Mouse (Mus musculus) heart, adult 2 months (tissue): Measurements from ENCODE around the gene Fli1. TPM values are rescaled to one million over a fixed set of nuclear protein-coding genes. Genes with fewer than 3 reads are reported as not detected.

Experiments used
- DNase-seq, 2 experiments: peaks; one replicate each; pipeline ENCODE4 v3.0.0; 2021
- H3K27ac ChIP-seq: fragments of 200-600 bp; 2 replicates; pipeline ENCODE4 v1.8.1; 2022
- H3K27me3 ChIP-seq: fragments of 200-500 bp; 2 replicates; pipeline ENCODE4 v1.6.1; 2012; ENCODE audit warnings: mild to moderate bottlenecking, low read length, inconsistent platforms, mixed read lengths; ENCODE audit not compliant: control insufficient read depth, insufficient read depth
- H3K36me3 ChIP-seq: fragments of 200-500 bp; 2 replicates; pipeline ENCODE4 v1.6.1; 2012; ENCODE audit warnings: low read length, inconsistent platforms; ENCODE audit not compliant: control insufficient read depth, insufficient read depth
- H3K4me1 ChIP-seq: fragments of 200-500 bp; 2 replicates; pipeline ENCODE4 v1.6.1; 2011; ENCODE audit warnings: low read length; ENCODE audit not compliant: control insufficient read depth, insufficient read depth
- H3K4me3 ChIP-seq: fragments of 200-600 bp; 2 replicates; pipeline ENCODE4 v1.8.1; 2022
- H3K79me2 ChIP-seq: fragments of 200-500 bp; replicated peaks from 2 replicates; pipeline ENCODE4 v1.6.1; 2012; ENCODE audit warnings: mild to moderate bottlenecking, inconsistent platforms, low read length, moderate library complexity, mixed read lengths; ENCODE audit not compliant: control insufficient read depth, insufficient read depth
- H3K9ac ChIP-seq: fragments of 200-500 bp; 2 replicates; pipeline ENCODE4 v1.6.1; 2012; ENCODE audit warnings: low read depth, mild to moderate bottlenecking, control low read depth, inconsistent platforms, low read length, mixed read lengths
- CTCF ChIP-seq: fragments of 200-600 bp; IDR thresholded peaks from 2 replicates; pipeline ENCODE4 v1.8.1; 2022; ENCODE audit warnings: antibody characterized with exemption, mild to moderate bottlenecking, moderate library complexity
- EP300 ChIP-seq: fragments of 200-500 bp; IDR thresholded peaks from 2 replicates; pipeline ENCODE4 v1.6.1; 2011; ENCODE audit warnings: low read depth, low read length, control low read depth; ENCODE audit not compliant: insufficient read depth
- POLR2A ChIP-seq: fragments of 200-500 bp; IDR thresholded peaks from 2 replicates; pipeline ENCODE4 v1.6.1; 2011; ENCODE audit warnings: mild to moderate bottlenecking, low read depth, low read length, control low read depth; ENCODE audit not compliant: insufficient read depth
- WGBS: fragments of 180-500 bp; shearing (Covaris S2); methylation state at CpG from one replicate; pipeline ENCODE4 v1.1.7; 2018; 5-methylcytosine and 5-hydroxymethylcytosine counted together
- intact Hi-C: fragments of 180-260 bp; cut with DNase I; formaldehyde crosslinking; loops from one replicate; pipeline ENCODE4 v1.15.1; 2025
- polyA plus RNA-seq: library from polyadenylated mRNA; depleted of rRNA; stranded (reverse); fragments of >200 nt; gene quantifications from 2 replicates; pipeline ENCODE4 v1.2.3, GENCODE M21; 2012
- total RNA-seq, 2 experiments: library from RNA; stranded (reverse); gene quantifications; 2 replicates each; pipeline ENCODE4 v1.2.3; 2021

Gene Fli1
- total and polyA plus RNA-seq, 3 experiments: 14.9 to 28.2 (median 23.5) TPM

GRCm38 (mm10) chr9:32559454-32559853 lies 16.8 kb upstream of the Fli1 start:
- intact Hi-C loops: no loop called here
- Histone ChIP-seq H3K79me2 (no peaks in the 10 kb centered on the region), H3K9ac (no peak overlapping the region), H3K4me3 (no peak overlapping the region), H3K27ac (no peak overlapping the region), H3K36me3 (no peaks in the 10 kb centered on the region), H3K27me3 (0 out of 2 replicates have a peak, but pooled peaks cover 1% of the 10 kb centered on the region), H3K4me1 (peaks cover 4% of the 10 kb centered on the region)
- TF ChIP-seq POLR2A (no peak), CTCF (no peak), EP300 (no peak)
- DNase-seq: no peak

GRCm38 (mm10) chr9:32556313-32556712 lies 13.7 kb upstream of the Fli1 start:
- H3K4me1 ChIP-seq: no peaks in the 10 kb centered on the region; the same call in 1 of the 2 replicates
- no peaks in the 10 kb centered on the region for H3K79me2 ChIP-seq
- no peaks in the 10 kb centered on the region for H3K36me3 ChIP-seq
- intact Hi-C loops: no loop called here
- TF ChIP-seq EP300: no peak
- no peak for TF ChIP-seq CTCF
- no peak for TF ChIP-seq POLR2A
- no peak for DNase-seq
- H3K27ac ChIP-seq: no peak overlapping the region
- H3K4me3 ChIP-seq: no peak overlapping the region
- WGBS: 60% methylated on average over 7 of the region's 7 CpGs
- 0 out of 2 replicates have a peak, but pooled peaks cover 1% of the 10 kb centered on the region for H3K27me3 ChIP-seq
- no peak overlapping the region for H3K9ac ChIP-seq

- WGBS: 85% methylated on average over 3 of the region's 3 CpGs
- Histone ChIP-seq H3K79me2 (no peaks in the 10 kb centered on the region), H3K4me1 (no peaks in the 10 kb centered on the region; the same call in 1 of the 2 replicates), H3K4me3 (no peak overlapping the region), H3K27ac (no peak overlapping the region), H3K9ac (no peak overlapping the region), H3K27me3 (0 out of 2 replicates have a peak, but pooled peaks cover 1% of the 10 kb centered on the region), H3K36me3 (no peaks in the 10 kb centered on the region)
- TF ChIP-seq POLR2A: no peak
- intact Hi-C loops: no loop called here
- no peak for DNase-seq
Observed at GRCm38 (mm10) chr9:32555279-32555678, 12.6 kb upstream of the Fli1 start.

- Histone ChIP-seq H3K4me3 (no peak overlapping the region), H3K27me3 (no peaks in the 10 kb centered on the region), H3K27ac (no peak overlapping the region), H3K36me3 (no peaks in the 10 kb centered on the region), H3K9ac (no peak overlapping the region), H3K4me1 (no peaks in the 10 kb centered on the region; the same call in 1 of the 2 replicates), H3K79me2 (no peaks in the 10 kb centered on the region; the same call in 1 of the 2 replicates)
- TF ChIP-seq EP300 (no peak), CTCF (no peak), POLR2A (no peak)
- 24% methylated on average over 10 of the region's 10 CpGs for WGBS
- intact Hi-C loops: no loop called here
- no peak for DNase-seq
Observed at GRCm38 (mm10) chr9:32550541-32550940, 7.9 kb upstream of the Fli1 start.

- H3K27ac ChIP-seq: no peak overlapping the region
Observed at GRCm38 (mm10) chr9:32549462-32550384, 7.1 kb upstream of the Fli1 start.

GRCm38 (mm10) chr9:32546731-32547130 lies 4.1 kb upstream of the Fli1 start:
- DNase-seq: no peak
- H3K79me2 ChIP-seq: no peaks in the 10 kb centered on the region; the same call in 1 of the 2 replicates
- intact Hi-C loops: loop anchor here (5.0 kb wide), 2 partner anchors 119 to 139 kb away; no protein-coding TSS in a partner anchor
- H3K27me3 ChIP-seq: no peaks in the 10 kb centered on the region
- H3K36me3 ChIP-seq: no peaks in the 10 kb centered on the region
- no peak overlapping the region for H3K4me3 ChIP-seq
- WGBS: 93% methylated on average over 2 of the region's 2 CpGs
- no peak overlapping the region for H3K9ac ChIP-seq
- H3K27ac ChIP-seq: no peak overlapping the region
- H3K4me1 ChIP-seq: peaks cover 5% of the 10 kb centered on the region; the same call in 1 of the 2 replicates
- TF ChIP-seq POLR2A (no peak), EP300 (no peak), CTCF (no peak)

More at GRCm38 (mm10) chr9:32549462-32550384, 7.1 kb upstream of the Fli1 start:
- DNase-seq: no peak
- WGBS: 26% methylated on average over 6 of the region's 6 CpGs
- Histone ChIP-seq H3K4me1 (peaks cover 2% of the 10 kb centered on the region; the same call in 1 of the 2 replicates), H3K36me3 (no peaks in the 10 kb centered on the region), H3K4me3 (no peak overlapping the region), H3K79me2 (no peaks in the 10 kb centered on the region; the same call in 1 of the 2 replicates), H3K27me3 (no peaks in the 10 kb centered on the region), H3K9ac (no peak overlapping the region)
- no peak for TF ChIP-seq CTCF
- TF ChIP-seq EP300: no peak
- TF ChIP-seq POLR2A: no peak
- intact Hi-C loops: loop anchor here (5.0 kb wide), 2 partner anchors 122 to 142 kb away; no protein-coding TSS in a partner anchor
